Mouse (Mus musculus) left cerebral cortex, postnatal 10 days (tissue): ENCODE data around the gene Cldn8. TPM values are rescaled to one million over a fixed set of nuclear protein-coding genes. Genes with fewer than 3 reads are reported as not detected.

Experiments used
- total RNA-seq, 2 experiments: library from RNA; stranded (reverse); gene quantifications; 2 replicates each; pipeline ENCODE4 v1.2.3; 2021

Cldn8 gene
- total RNA-seq, 2 experiments from 2014 or later = not detected

Other genes starting within 250 kb of the Cldn8 start
- not detected for gene Cldn17, start 56.2 kb downstream of the Cldn8 start, total RNA-seq
- not detected for gene Krtap24-1, start 49.1 kb upstream of the Cldn8 start, total RNA-seq
- not detected for gene 2310079G19Rik, start 64.5 kb upstream of the Cldn8 start, total RNA-seq
- not detected for gene Krtap26-1, start 84.6 kb upstream of the Cldn8 start, total RNA-seq
- gene Krtap27-1, start 108.5 kb upstream of the Cldn8 start, total RNA-seq = not detected
- gene 2310061N02Rik, start 144.8 kb upstream of the Cldn8 start, total RNA-seq = not detected
- gene Krtap13-1, start 165.7 kb upstream of the Cldn8 start, total RNA-seq = not detected
- gene Krtap13, start 188.5 kb upstream of the Cldn8 start, total RNA-seq = not detected
- gene 2310034C09Rik, start 195.7 kb upstream of the Cldn8 start, total RNA-seq = not detected
- not detected for gene 2310057N15Rik, start 211.0 kb upstream of the Cldn8 start, total RNA-seq
- not detected for gene Gm5965, start 214.7 kb upstream of the Cldn8 start, total RNA-seq
- not detected for gene Gm20741, start 249.0 kb upstream of the Cldn8 start, total RNA-seq